Comparison of ENCODE assay signal across 12 mouse cellular contexts in the genomic region with DNA sequence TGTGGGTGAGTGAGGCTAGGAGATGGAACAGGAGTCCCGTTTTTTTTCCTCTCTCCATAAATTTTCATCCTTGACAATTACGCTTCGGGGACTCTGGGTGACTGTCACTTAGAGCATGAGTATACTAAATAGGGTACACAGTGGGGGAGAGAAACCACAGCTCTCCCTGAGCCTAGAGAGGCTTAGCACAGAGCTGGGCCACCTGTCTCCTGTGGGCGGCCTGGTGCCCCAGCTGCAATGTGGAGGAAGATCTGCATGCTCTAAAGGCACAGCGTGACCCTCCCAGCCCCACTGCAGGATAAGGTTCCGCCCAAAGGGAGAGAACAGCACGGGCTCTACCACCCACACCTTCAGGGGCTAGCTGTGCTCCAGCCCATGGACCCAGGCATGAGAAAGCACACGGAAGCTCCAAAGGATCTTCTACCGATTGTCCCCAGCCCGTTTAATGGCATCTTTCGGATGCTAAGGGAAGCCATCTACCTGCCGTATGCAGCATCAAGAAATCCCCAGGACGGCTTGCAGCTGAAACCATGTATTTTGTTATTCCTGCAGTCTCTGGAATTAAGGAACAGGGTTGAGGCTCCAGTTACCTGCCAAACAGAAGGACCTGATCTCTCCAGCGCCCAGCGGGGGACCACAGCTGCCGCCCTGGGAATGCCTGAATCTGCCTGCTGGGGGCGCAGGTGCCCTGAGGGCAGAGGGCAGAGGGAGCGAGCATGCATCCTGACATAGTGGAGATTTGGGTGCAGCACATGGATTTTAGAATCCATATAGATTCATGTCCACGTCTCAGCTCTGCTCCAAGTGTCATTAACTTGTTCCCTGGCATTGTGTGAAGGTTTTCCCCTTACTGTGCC.
DNase-seq lines count a peak whose midpoint lies in the region; ATAC-seq and TF ChIP-seq lines count a peak whose summit lies in the region.
"Had no signal": no experiment of that assay in that cellular context is flagged by ENCODE, and none has a peak within 500 bp of the region (broad histone marks: within the 10 kb centered on the region; RNA-seq: fewer than 3 reads in every experiment).

No protein-coding gene starts in this region.

- 65% methylated on average over 19 of the region's 19 CpGs for WGBS in forebrain, postnatal 0 days
- WGBS in forebrain, embryonic 13.5 days: 69% methylated on average over 19 of the region's 19 CpGs
- 58% methylated on average over 19 of the region's 19 CpGs for WGBS in limb, embryonic 15.5 days

- H3K27ac ChIP-seq in forebrain, postnatal 0 days (ENCODE audit: low read depth, low read length): no peak overlapping the region
- no peak overlapping the region for H3K27ac ChIP-seq in forebrain, embryonic 13.5 days
- no peak overlapping the region for H3K27ac ChIP-seq in limb, embryonic 15.5 days
- H3K27ac ChIP-seq: liver, embryonic 13.5 days had no signal

- ATAC-seq in forebrain, postnatal 0 days: no peak
- no peak for ATAC-seq in forebrain, embryonic 13.5 days
- 0 out of 2 replicates have a peak, but pooled peaks have one; percentile 48 for ATAC-seq in limb, embryonic 15.5 days (ENCODE audit: insufficient number of reproducible peaks, low FRiP score, low TSS enrichment, low read depth)

- no peaks in the 10 kb centered on the region for H3K9me3 ChIP-seq in forebrain, postnatal 0 days (ENCODE audit: low read length)
- no peaks in the 10 kb centered on the region for H3K9me3 ChIP-seq in forebrain, embryonic 13.5 days (replicated peaks)
- H3K9me3 ChIP-seq in limb, embryonic 15.5 days: no peaks in the 10 kb centered on the region
- H3K9me3 ChIP-seq: liver, embryonic 13.5 days had no signal

- H3K36me3 ChIP-seq in forebrain, postnatal 0 days (ENCODE audit: insufficient read depth): no peaks in the 10 kb centered on the region
- H3K36me3 ChIP-seq in forebrain, embryonic 13.5 days (ENCODE audit: poor library complexity, severe bottlenecking): no peaks in the 10 kb centered on the region
- H3K36me3 ChIP-seq in limb, embryonic 15.5 days: no peaks in the 10 kb centered on the region
- H3K36me3 ChIP-seq: G1E; liver, embryonic 13.5 days had no signal

- H3K4me3 ChIP-seq in forebrain, postnatal 0 days (ENCODE audit: low read depth, low read length): no peak overlapping the region
- no peak overlapping the region for H3K4me3 ChIP-seq in forebrain, embryonic 13.5 days
- no peak overlapping the region for H3K4me3 ChIP-seq in limb, embryonic 15.5 days
- H3K4me3 ChIP-seq: liver, embryonic 13.5 days had no signal

- H3K9ac ChIP-seq in forebrain, postnatal 0 days: no peak overlapping the region
- no peak overlapping the region for H3K9ac ChIP-seq in forebrain, embryonic 13.5 days
- no peak overlapping the region for H3K9ac ChIP-seq in limb, embryonic 15.5 days
- H3K9ac ChIP-seq: liver, embryonic 13.5 days had no signal

- TF ChIP-seq CTCF in forebrain, postnatal 0 days (IDR thresholded peaks at IDR 0.05; ENCODE audit: low read depth): peak; percentile 39; the same call in 1 of the 2 replicates

- no peak overlapping the region for H3K4me2 ChIP-seq in forebrain, postnatal 0 days (ENCODE audit: low read depth)
- H3K4me2 ChIP-seq in forebrain, embryonic 13.5 days: no peak overlapping the region
- no peak overlapping the region for H3K4me2 ChIP-seq in limb, embryonic 15.5 days
- H3K4me2 ChIP-seq: liver, embryonic 13.5 days had no signal

- no peak for DNase-seq in forebrain, postnatal 0 days
- DNase-seq in right cerebral cortex, adult 18-20 months: peak; percentile 10
- DNase-seq in right cerebral cortex, postnatal 10 days (ENCODE audit: low spot score in 2 of 2): no peak
- DNase-seq in thymus, postnatal 14 days: peak; percentile 15
- DNase-seq in frontal cortex, postnatal 36 days (ENCODE audit: low spot score in 2 of 2): no peak
- no peak for DNase-seq in spleen, adult 12 weeks (ENCODE audit: low spot score)
- DNase-seq: gastrocnemius, postnatal 25 days; kidney, adult 9 months; liver, embryonic 13.5 days had no signal

- no peaks in the 10 kb centered on the region for H3K4me1 ChIP-seq in forebrain, postnatal 0 days (ENCODE audit: insufficient read depth)
- H3K4me1 ChIP-seq in forebrain, embryonic 13.5 days: 0 out of 2 replicates have a peak, but pooled peaks cover 4% of the 10 kb centered on the region
- H3K4me1 ChIP-seq in limb, embryonic 15.5 days: peaks cover 10% of the 10 kb centered on the region; the same call in 1 of the 2 replicates
- H3K4me1 ChIP-seq: liver, embryonic 13.5 days had no signal

- H3K27me3 ChIP-seq in forebrain, postnatal 0 days (ENCODE audit: insufficient read depth, low read length): no peaks in the 10 kb centered on the region
- H3K27me3 ChIP-seq in forebrain, embryonic 13.5 days: no peaks in the 10 kb centered on the region
- H3K27me3 ChIP-seq in limb, embryonic 15.5 days: peaks cover 6% of the 10 kb centered on the region; the same call in 1 of the 2 replicates
- H3K27me3 ChIP-seq: liver, embryonic 13.5 days had no signal

Comparison
In these comparisons a context has a peak if more than half of its experiments do, and no peak if none do; other contexts are left out.
1. DNase-seq: peak in right cerebral cortex, adult 18-20 months (single experiment) and thymus, postnatal 14 days (single experiment); none in forebrain, postnatal 0 days (single experiment), right cerebral cortex, postnatal 10 days (0 of 2), frontal cortex, postnatal 36 days (0 of 2) and spleen, adult 12 weeks (single experiment).